Mouse (Mus musculus) liver, postnatal 0 days (tissue): ENCODE measurements at regions not wholly inside any gene's neighbourhood (a gene's known extent, or its start where the extent isn't known, plus 50 kb on each side); places are given as distances from the start of the nearest gene placed in this dataset.
A peak's percentile ranks its signal among the peaks of the same experiment; 100 is the strongest.
"Not testable (repeated sequence)": the region's sequence is repeated elsewhere in the genome, so short reads cannot be mapped to it uniquely, and the experiment has no call there.

Experiments
- ATAC-seq: fragments of 200-750 bp; cut with Nextera tagmentation; 2 replicates; pipeline ENCODE4 v1.8.0; 2017; ENCODE audit warnings: mild to moderate bottlenecking, moderate library complexity
- DNase-seq: peaks from one replicate; pipeline ENCODE4 v3.0.0-alpha.2; 2016
- H3K27ac ChIP-seq: fragments of 300-500 bp; sonication (generic); 2 replicates; pipeline ENCODE4 v1.5.1; 2014; ENCODE audit warnings: antibody characterized with exemption, moderate library complexity, mild to moderate bottlenecking, low read depth
- H3K27me3 ChIP-seq: fragments of 300-500 bp; sonication (generic); 2 replicates; pipeline ENCODE4 v1.6.1; 2014; ENCODE audit warnings: low read length, control low read depth, mixed read lengths; ENCODE audit not compliant: insufficient read depth
- H3K36me3 ChIP-seq: fragments of 300-500 bp; sonication (generic); replicated peaks from 2 replicates; pipeline ENCODE4 v1.6.1; 2014; ENCODE audit warnings: mild to moderate bottlenecking, control low read depth, low read length, moderate library complexity, mixed read lengths; ENCODE audit not compliant: insufficient read depth
- H3K4me1 ChIP-seq: fragments of 300-500 bp; sonication (generic); 2 replicates; pipeline ENCODE4 v1.6.1; 2014; ENCODE audit warnings: antibody characterized with exemption, mild to moderate bottlenecking, control low read depth; ENCODE audit not compliant: insufficient read depth
- H3K4me2 ChIP-seq: fragments of 300-500 bp; sonication (generic); 2 replicates; pipeline ENCODE4 v1.6.1; 2014; ENCODE audit warnings: low read depth, mild to moderate bottlenecking, low read length, moderate library complexity, mixed read lengths
- H3K4me3 ChIP-seq: fragments of 300-500 bp; sonication (generic); 2 replicates; pipeline ENCODE4 v1.5.1; 2014; ENCODE audit warnings: low read depth, low read length
- H3K9ac ChIP-seq: fragments of 300-500 bp; sonication (generic); replicated peaks from 2 replicates; pipeline ENCODE4 v1.6.1; 2014; ENCODE audit warnings: mild to moderate bottlenecking, moderate library complexity
- H3K9me3 ChIP-seq: fragments of 300-500 bp; sonication (generic); 2 replicates; pipeline ENCODE4 v1.6.1; 2016; ENCODE audit warnings: mild to moderate bottlenecking, control low read depth, low read length, mixed read lengths
- CTCF ChIP-seq: sonication (generic); IDR thresholded peaks from 2 replicates; pipeline ENCODE4 v1.5.1; 2016; ENCODE audit warnings: antibody characterized with exemption, low read depth
- EP300 ChIP-seq: IDR thresholded peaks from 2 replicates; pipeline ENCODE4 v1.6.1; 2016; ENCODE audit warnings: antibody characterized with exemption, low read depth, mild to moderate bottlenecking
- WGBS: fragments of 180-500 bp; shearing (Covaris S2); extraction: QIAGEN DNeasy Blood & Tissue Kit; methylation state at CpG from one replicate; pipeline ENCODE4 v1.1.7; 2014; ENCODE audit not compliant: insufficient replicate concordance; 5-methylcytosine and 5-hydroxymethylcytosine counted together

- H3K36me3 ChIP-seq, H3K9ac ChIP-seq, ATAC-seq, H3K27me3 ChIP-seq, H3K9me3 ChIP-seq, H3K4me2 ChIP-seq, H3K4me3 ChIP-seq, H3K27ac ChIP-seq, DNase-seq, H3K4me1 ChIP-seq: not testable (repeated sequence)
- WGBS = 77% methylated on average over 6 of the region's 6 CpGs
These were observed 194.2 kb upstream of the Spin1 start for GRCm38 (mm10) chr13:50906431-50906830.

- Histone ChIP-seq H3K27ac (no peak overlapping the region), H3K4me1 (no peaks in the 10 kb centered on the region), H3K27me3 (no peaks in the 10 kb centered on the region), H3K9ac (no peak overlapping the region), H3K36me3 (no peaks in the 10 kb centered on the region), H3K4me3 (no peak overlapping the region), H3K9me3 (no peaks in the 10 kb centered on the region), H3K4me2 (no peak overlapping the region)
- ATAC-seq (no peak), DNase-seq (no peak)
- WGBS = 78% methylated on average over 1 of the region's 1 CpGs
- TF ChIP-seq EP300 (no peak), CTCF (no peak)
These were observed 193.8 kb upstream of the Spin1 start for GRCm38 (mm10) chr13:50906910-50907309.

GRCm38 (mm10) chr13:50912776-50913175, 187.9 kb upstream of the Spin1 start:
- not testable (repeated sequence) for H3K36me3 ChIP-seq, H3K9ac ChIP-seq, H3K4me3 ChIP-seq, H3K27me3 ChIP-seq, H3K9me3 ChIP-seq, H3K27ac ChIP-seq, ATAC-seq, DNase-seq, H3K4me1 ChIP-seq, H3K4me2 ChIP-seq
- 43% methylated on average over 2 of the region's 2 CpGs for WGBS

DNA sequence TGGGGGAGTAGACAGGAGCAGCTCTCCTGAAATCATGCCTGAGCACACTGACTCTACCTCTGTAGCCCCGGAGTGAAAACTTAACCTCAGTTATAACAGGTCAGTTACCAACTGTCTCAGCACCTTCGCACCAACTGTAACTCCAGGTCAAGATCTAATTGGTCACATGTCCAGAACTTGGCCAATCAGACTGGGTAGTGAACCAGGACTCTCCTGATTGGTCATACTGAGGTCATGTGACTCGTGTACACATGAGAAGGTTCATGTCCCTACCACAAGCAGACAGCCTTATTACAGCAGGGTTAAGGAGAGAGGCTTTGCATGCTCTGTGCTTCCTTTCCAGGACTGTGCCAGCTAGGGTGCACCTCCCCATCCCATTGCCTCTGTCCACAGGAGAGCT, 166.7 kb upstream of the Spin1 start:
- ATAC-seq, H3K4me2 ChIP-seq, H3K27me3 ChIP-seq, DNase-seq, H3K4me3 ChIP-seq, H3K9ac ChIP-seq, H3K27ac ChIP-seq, H3K9me3 ChIP-seq, H3K36me3 ChIP-seq, H3K4me1 ChIP-seq: not testable (repeated sequence)
- 66% methylated on average over 3 of the region's 3 CpGs for WGBS

DNA sequence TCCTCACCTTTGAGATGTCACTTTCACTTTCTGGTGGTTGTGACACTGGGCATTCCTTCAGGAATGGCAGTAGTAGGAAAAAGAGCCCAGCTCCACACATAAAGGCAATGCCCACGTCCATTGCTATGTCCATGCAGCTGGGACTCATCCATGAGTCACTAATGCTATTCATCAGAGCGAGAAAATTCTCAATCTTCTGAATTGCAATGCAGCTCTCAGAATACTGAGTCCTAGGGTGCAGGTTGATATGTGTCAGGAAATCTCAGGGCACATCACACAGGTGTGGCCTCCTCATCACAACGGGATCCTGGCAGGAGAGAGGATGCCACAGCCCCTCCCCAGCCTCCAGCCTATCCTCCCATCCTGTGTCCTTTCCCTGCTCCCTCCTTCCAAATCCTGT, 158.1 kb upstream of the Spin1 start:
- no peak overlapping the region for H3K27ac ChIP-seq
- H3K4me2 ChIP-seq = no peak overlapping the region
- DNase-seq (no peak), ATAC-seq (no peak)
- H3K9ac ChIP-seq = no peak overlapping the region
- H3K27me3 ChIP-seq = no peaks in the 10 kb centered on the region
- no peaks in the 10 kb centered on the region for H3K9me3 ChIP-seq
- no peak overlapping the region for H3K4me3 ChIP-seq
- no peaks in the 10 kb centered on the region for H3K4me1 ChIP-seq
- 58% methylated on average over 3 of the region's 3 CpGs for WGBS
- H3K36me3 ChIP-seq = no peaks in the 10 kb centered on the region
- TF ChIP-seq EP300 (no peak), CTCF (no peak)

- DNase-seq = peak; percentile 79
These were observed 151.0 kb upstream of the Spin1 start for GRCm38 (mm10) chr13:50949545-50950226.

DNA sequence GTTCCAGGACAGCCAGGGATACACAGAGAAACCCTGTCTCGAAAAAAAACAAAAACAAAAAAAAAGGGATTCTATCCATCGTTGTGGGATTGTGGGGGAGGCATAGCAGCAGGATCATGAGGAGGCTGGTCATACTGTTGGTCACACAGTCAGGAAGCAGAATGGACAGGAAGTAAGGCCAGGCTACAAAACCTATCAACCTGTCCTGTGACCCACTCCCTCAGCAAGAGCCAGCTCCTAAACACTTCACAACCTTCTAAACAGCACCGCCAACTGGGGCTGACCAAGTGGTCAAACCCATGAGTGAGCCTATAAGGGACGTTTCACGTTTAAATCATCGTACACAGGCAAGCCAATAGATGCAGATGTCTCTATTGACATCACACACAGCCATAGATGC, 146.0 kb upstream of the Spin1 start:
- H3K36me3 ChIP-seq = no peaks in the 10 kb centered on the region
- no peaks in the 10 kb centered on the region for H3K27me3 ChIP-seq
- no peak overlapping the region for H3K4me3 ChIP-seq
- H3K9me3 ChIP-seq = no peaks in the 10 kb centered on the region
- TF ChIP-seq EP300 (no peak), CTCF (no peak)
- 81% methylated on average over 6 of the region's 6 CpGs for WGBS
- H3K4me1 ChIP-seq = no peaks in the 10 kb centered on the region
- no peak overlapping the region for H3K27ac ChIP-seq
- ATAC-seq = no peak
- H3K9ac ChIP-seq = no peak overlapping the region
- no peak for DNase-seq
- H3K4me2 ChIP-seq = no peak overlapping the region

More at GRCm38 (mm10) chr13:50949545-50950226, 151.0 kb upstream of the Spin1 start:
- H3K27me3 ChIP-seq = no peaks in the 10 kb centered on the region
- no peaks in the 10 kb centered on the region for H3K9me3 ChIP-seq
- no peaks in the 10 kb centered on the region for H3K4me1 ChIP-seq
- no peak overlapping the region for H3K4me2 ChIP-seq
- no peak overlapping the region for H3K27ac ChIP-seq
- WGBS = 26% methylated on average over 6 of the region's 6 CpGs
- H3K9ac ChIP-seq = no peak overlapping the region
- TF ChIP-seq CTCF (peak; percentile 91), EP300 (no peak)
- H3K4me3 ChIP-seq = no peak overlapping the region
- no peaks in the 10 kb centered on the region for H3K36me3 ChIP-seq
- no peak for ATAC-seq
